ENCODE assay signal across 8 mouse cellular contexts in genomic region chr1:93825105-93825674, GRCm38 (mm10). TPM values are rescaled to one million over a fixed set of nuclear protein-coding genes. Genes with fewer than 3 reads are reported as not detected.
DNase-seq lines count a peak whose midpoint lies in the region; ATAC-seq and TF ChIP-seq lines count a peak whose summit lies in the region.

No protein-coding gene starts in this region.

- TF ChIP-seq POLR2A in kidney, adult 2 months (IDR thresholded peaks at IDR 0.05; ENCODE audit: low read depth, low read length) = peak; percentile 95
- TF ChIP-seq POLR2A in spleen, adult 2 months (IDR thresholded peaks at IDR 0.05; ENCODE audit: low read depth, low read length) = peak; percentile 79

- peaks cover 17% of the 10 kb centered on the region for H3K4me1 ChIP-seq in embryonic facial prominence, embryonic 13.5 days
- peaks cover 5% of the 10 kb centered on the region; the same call in 1 of the 2 replicates for H3K4me1 ChIP-seq in kidney, adult 2 months (ENCODE audit: control insufficient read depth, insufficient read depth, low read length)
- peaks cover 5% of the 10 kb centered on the region for H3K4me1 ChIP-seq in limb, embryonic 12.5 days (replicated peaks)
- H3K4me1 ChIP-seq in midbrain, embryonic 15.5 days = peaks cover 17% of the 10 kb centered on the region
- H3K4me1 ChIP-seq in spleen, adult 2 months (ENCODE audit: control insufficient read depth, insufficient read depth, insufficient read length) = peaks cover 12% of the 10 kb centered on the region; the same call in 1 of the 2 replicates

- peak overlapping the region; percentile 70 for H3K4me2 ChIP-seq in embryonic facial prominence, embryonic 13.5 days
- peak overlapping the region; percentile 79 for H3K4me2 ChIP-seq in limb, embryonic 12.5 days
- peak overlapping the region; percentile 74 for H3K4me2 ChIP-seq in midbrain, embryonic 15.5 days

- no peaks in the 10 kb centered on the region for H3K27me3 ChIP-seq in embryonic facial prominence, embryonic 13.5 days
- H3K27me3 ChIP-seq in kidney, adult 2 months (replicated peaks; ENCODE audit: control insufficient read depth, insufficient read depth, low read length) = no peaks in the 10 kb centered on the region
- H3K27me3 ChIP-seq in limb, embryonic 12.5 days = no peaks in the 10 kb centered on the region
- H3K27me3 ChIP-seq in midbrain, embryonic 15.5 days (replicated peaks) = no peaks in the 10 kb centered on the region
- H3K27me3 ChIP-seq in spleen, adult 2 months (ENCODE audit: control insufficient read depth, insufficient read depth, low read length) = no peaks in the 10 kb centered on the region

- under 1% methylated on average over 30 of the region's 30 CpGs for WGBS in embryonic facial prominence, embryonic 13.5 days
- WGBS in kidney, adult 2 months = under 1% methylated on average over 30 of the region's 30 CpGs
- WGBS in limb, embryonic 12.5 days = under 1% methylated on average over 30 of the region's 30 CpGs
- WGBS in midbrain, embryonic 15.5 days = under 1% methylated on average over 30 of the region's 30 CpGs
- WGBS in spleen, adult 2 months = 3% methylated on average over 30 of the region's 30 CpGs

- H3K36me3 ChIP-seq in embryonic facial prominence, embryonic 13.5 days = peaks cover 21% of the 10 kb centered on the region
- no peaks in the 10 kb centered on the region for H3K36me3 ChIP-seq in kidney, adult 2 months (ENCODE audit: control insufficient read depth, insufficient read depth, low read length)
- H3K36me3 ChIP-seq in limb, embryonic 12.5 days = peaks cover 16% of the 10 kb centered on the region
- peaks cover 6% of the 10 kb centered on the region; the same call in 1 of the 2 replicates for H3K36me3 ChIP-seq in midbrain, embryonic 15.5 days (replicated peaks)
- peaks cover 3% of the 10 kb centered on the region for H3K36me3 ChIP-seq in spleen, adult 2 months (ENCODE audit: control insufficient read depth, insufficient read depth, low read length)

- peak; percentile 95 for ATAC-seq in embryonic facial prominence, embryonic 13.5 days (ENCODE audit: insufficient number of reproducible peaks, insufficient read depth, low FRiP score, low TSS enrichment, low read depth)
- peak; percentile 95 for ATAC-seq in limb, embryonic 12.5 days (ENCODE audit: insufficient number of reproducible peaks, insufficient read depth, low FRiP score, low TSS enrichment, low read depth)
- ATAC-seq in midbrain, embryonic 15.5 days (replicated peaks) = peak; percentile 96

- TF ChIP-seq CTCF in kidney, adult 2 months (conservative IDR thresholded peaks at IDR 0.05; ENCODE audit: insufficient read depth, insufficient read length, low read depth, low read length) = no peak
- no peak for TF ChIP-seq CTCF in spleen, adult 2 months (IDR thresholded peaks at IDR 0.05; ENCODE audit: extremely low read depth, insufficient read depth, insufficient read length, insufficient replicate concordance)

- H3K4me3 ChIP-seq in embryonic facial prominence, embryonic 13.5 days = peak overlapping the region; percentile 60
- H3K4me3 ChIP-seq in kidney, adult 2 months (ENCODE audit: insufficient read depth, low read depth, low read length) = peak overlapping the region; percentile 79
- H3K4me3 ChIP-seq in limb, embryonic 12.5 days (replicated peaks) = peak overlapping the region; percentile 58
- H3K4me3 ChIP-seq in midbrain, embryonic 15.5 days = peak overlapping the region; percentile 61
- peak overlapping the region; percentile 78 for H3K4me3 ChIP-seq in spleen, adult 2 months (ENCODE audit: extremely low read depth, insufficient read depth, insufficient read length)

- H3K9ac ChIP-seq in embryonic facial prominence, embryonic 13.5 days = peak overlapping the region; percentile 78
- peak overlapping the region; percentile 70 for H3K9ac ChIP-seq in limb, embryonic 12.5 days (replicated peaks)
- H3K9ac ChIP-seq in midbrain, embryonic 15.5 days = peak overlapping the region; percentile 50

- H3K9me3 ChIP-seq in embryonic facial prominence, embryonic 13.5 days = no peaks in the 10 kb centered on the region
- no peaks in the 10 kb centered on the region for H3K9me3 ChIP-seq in limb, embryonic 12.5 days
- H3K9me3 ChIP-seq in midbrain, embryonic 15.5 days = no peaks in the 10 kb centered on the region

- peak; percentile 96 for DNase-seq in 3134 (ENCODE audit: extremely low read depth, insufficient read length, low spot score)
- peak; percentile 95 to 96 for DNase-seq in adrenal gland, postnatal 36 days
- DNase-seq in heart, adult 18-20 months = peak; percentile 96 to 97
- DNase-seq in kidney, adult 2 months = peak; percentile 98
- peak; percentile 91 to 98 for DNase-seq in spleen, adult 2 months (ENCODE audit: low read depth in 1 of 2, low spot score in 2 of 2)

- peak overlapping the region; percentile 96 for H3K27ac ChIP-seq in embryonic facial prominence, embryonic 13.5 days
- peak overlapping the region; percentile 98 for H3K27ac ChIP-seq in kidney, adult 2 months (ENCODE audit: insufficient read depth, low read depth, low read length)
- peak overlapping the region; percentile 96 for H3K27ac ChIP-seq in limb, embryonic 12.5 days
- H3K27ac ChIP-seq in midbrain, embryonic 15.5 days = peak overlapping the region; percentile 98
- peak overlapping the region; percentile 98 for H3K27ac ChIP-seq in spleen, adult 2 months (ENCODE audit: insufficient read depth, low read length)

RNA-seq across cellular contexts. Expression of gene D2hgdh, which starts 0.5 kb away (rescaled TPM):
- 10 to 100 TPM; 46.9 to 57.9 TPM for total RNA-seq in adrenal gland, postnatal 36 days (2021)
- 18.1 and 19.4 TPM in 2 replicates for polyA plus RNA-seq in embryonic facial prominence, embryonic 13.5 days (2015; fragmentation: Nextera tagmentation; extraction: Ambion mirVana)
- total RNA-seq in heart, adult 18-20 months (2021) = 10 to 100 TPM; 42.3 to 50.3 TPM
- 39.4 and 44.1 TPM in 2 replicates for polyA plus RNA-seq in kidney, adult 2 months (2012; rRNA removed)
- 16.2 and 17.9 TPM in 2 replicates for polyA plus RNA-seq in limb, embryonic 12.5 days (2016; fragmentation: Nextera tagmentation; extraction: Ambion mirVana)
- polyA plus RNA-seq in midbrain, embryonic 15.5 days (2015; fragmentation: Nextera tagmentation; extraction: Ambion mirVana) = 18.1 and 18.7 TPM in 2 replicates
- 17.0 and 20.3 TPM in 2 replicates for polyA plus RNA-seq in spleen, adult 2 months (2012; rRNA removed)

RNA-seq across cellular contexts. Expression of gene Ing5, which starts 21.4 kb away (rescaled TPM):
- 10 to 100 TPM; 18.9 to 20.0 TPM for total RNA-seq in adrenal gland, postnatal 36 days (2021)
- polyA plus RNA-seq in embryonic facial prominence, embryonic 13.5 days (2015; fragmentation: Nextera tagmentation; extraction: Ambion mirVana) = 16.1 and 16.5 TPM in 2 replicates
- 10 to 100 TPM; 10.9 to 13.4 TPM for total RNA-seq in heart, adult 18-20 months (2021)
- polyA plus RNA-seq in kidney, adult 2 months (2012; rRNA removed) = 6.0 and 6.4 TPM in 2 replicates
- 16.8 and 17.9 TPM in 2 replicates for polyA plus RNA-seq in limb, embryonic 12.5 days (2016; fragmentation: Nextera tagmentation; extraction: Ambion mirVana)
- polyA plus RNA-seq in midbrain, embryonic 15.5 days (2015; fragmentation: Nextera tagmentation; extraction: Ambion mirVana) = 10.2 and 10.9 TPM in 2 replicates
- polyA plus RNA-seq in spleen, adult 2 months (2012; rRNA removed) = 7.1 and 7.6 TPM in 2 replicates

RNA-seq across cellular contexts. Expression of gene Dtymk, which starts 23.5 kb away (rescaled TPM):
- 10 to 100 TPM; 63.7 to 70.9 TPM for total RNA-seq in adrenal gland, postnatal 36 days (2021)
- polyA plus RNA-seq in embryonic facial prominence, embryonic 13.5 days (2015; fragmentation: Nextera tagmentation; extraction: Ambion mirVana) = 267 and 281 TPM in 2 replicates
- total RNA-seq in heart, adult 18-20 months (2021) = 10 to 100 TPM; 20.3 to 22.7 TPM
- 34.7 and 36.7 TPM in 2 replicates for polyA plus RNA-seq in kidney, adult 2 months (2012; rRNA removed)
- polyA plus RNA-seq in limb, embryonic 12.5 days (2016; fragmentation: Nextera tagmentation; extraction: Ambion mirVana) = 278 and 281 TPM in 2 replicates
- 135 and 146 TPM in 2 replicates for polyA plus RNA-seq in midbrain, embryonic 15.5 days (2015; fragmentation: Nextera tagmentation; extraction: Ambion mirVana)
- polyA plus RNA-seq in spleen, adult 2 months (2012; rRNA removed) = 43.7 and 44.0 TPM in 2 replicates

RNA-seq across cellular contexts. Expression of gene Gal3st2, which starts 35.9 kb away (rescaled TPM):
- total RNA-seq in adrenal gland, postnatal 36 days (2021) = not detected
- polyA plus RNA-seq in embryonic facial prominence, embryonic 13.5 days (2015; fragmentation: Nextera tagmentation; extraction: Ambion mirVana) = 0.30 TPM in 1 of 2 replicates, not detected in the other
- under 1 TPM in 1 of 2 experiments, not detected in 1; 0.54 TPM for total RNA-seq in heart, adult 18-20 months (2021)
- polyA plus RNA-seq in kidney, adult 2 months (2012; rRNA removed) = 0.08 and 0.19 TPM in 2 replicates
- 0.31 and 0.64 TPM in 2 replicates for polyA plus RNA-seq in limb, embryonic 12.5 days (2016; fragmentation: Nextera tagmentation; extraction: Ambion mirVana)
- polyA plus RNA-seq in midbrain, embryonic 15.5 days (2015; fragmentation: Nextera tagmentation; extraction: Ambion mirVana) = not detected in 2 replicates
- 0.94 and 3.8 TPM in 2 replicates for polyA plus RNA-seq in spleen, adult 2 months (2012; rRNA removed)

Comparison
In these comparisons a context has a peak if more than half of its experiments do, and no peak if none do; other contexts are left out.
1. Peak in every context shown above with its lines: DNase-seq, ATAC-seq, H3K4me3 ChIP-seq and H3K27ac ChIP-seq.